Mouse (Mus musculus) brain, embryonic 14.5 days (tissue): ENCODE results near the gene Ccdc173.

Source experiments
- CTCF ChIP-seq: fragments of 200-500 bp; IDR thresholded peaks from 2 replicates; pipeline ENCODE4 v1.5.1; 2012; ENCODE audit warnings: inconsistent platforms, mild to moderate bottlenecking, moderate library complexity, borderline replicate concordance; ENCODE audit not compliant: insufficient read depth, insufficient read length; ENCODE audit errors: extremely low read depth
- POLR2A ChIP-seq: fragments of 200-500 bp; IDR thresholded peaks from 2 replicates; pipeline ENCODE4 v1.6.1; 2012; ENCODE audit warnings: mild to moderate bottlenecking, inconsistent platforms, borderline replicate concordance; ENCODE audit not compliant: poor library complexity, insufficient read depth, insufficient read length, severe bottlenecking; ENCODE audit errors: extremely low read depth

DNA sequence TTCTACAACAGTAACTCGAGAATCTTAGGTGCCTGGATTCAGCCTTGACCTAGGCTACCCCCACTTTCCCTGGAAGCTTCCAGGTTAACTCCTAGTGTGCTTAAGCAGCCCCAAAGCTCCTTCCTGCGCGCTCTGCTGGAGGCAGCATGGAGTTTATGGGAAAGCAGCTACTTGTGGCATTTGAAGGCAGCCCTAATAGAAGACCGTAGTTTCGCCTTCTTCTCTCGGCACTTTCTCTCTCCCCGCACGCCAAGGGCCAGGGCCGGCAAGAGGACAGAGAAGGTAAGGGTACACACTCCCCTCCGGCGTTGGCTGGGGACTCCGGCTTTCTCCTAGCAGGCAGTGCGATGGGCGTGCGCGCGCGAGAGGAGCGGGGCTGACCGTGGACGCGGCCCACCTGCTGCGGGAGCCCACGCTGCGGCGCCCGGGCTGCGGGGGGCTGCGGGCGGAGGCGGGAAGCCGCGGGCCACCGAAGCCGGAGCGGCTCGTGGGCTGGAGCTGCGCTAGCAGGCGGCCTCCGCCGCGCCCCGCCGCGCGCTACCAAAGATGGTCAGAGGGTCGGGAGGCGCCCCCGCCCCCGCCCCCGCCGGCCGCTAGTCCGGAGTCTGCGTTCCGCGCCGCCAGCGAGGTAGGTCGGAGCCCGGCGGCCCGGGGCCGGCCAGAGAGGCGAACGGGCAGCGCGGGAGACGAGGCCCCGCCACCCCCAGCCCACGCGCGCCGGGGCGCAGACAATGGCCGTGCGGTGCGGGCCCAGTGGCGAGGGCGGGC lies 33.2 kb upstream of the Ccdc173 start:
- TF ChIP-seq POLR2A = peak; percentile 54
- no peak for TF ChIP-seq CTCF
